Mouse (Mus musculus) forebrain, embryonic 11.5 days (tissue): ENCODE measurements around the gene G3bp1. TPM values are rescaled to one million over a fixed set of nuclear protein-coding genes. Genes with fewer than 3 reads are reported as not detected.
A peak's percentile ranks its signal among the peaks of the same experiment; 100 is the strongest.

ENCODE experiments used
- ATAC-seq: fragments of 200-750 bp; cut with Nextera tagmentation; replicated peaks from 2 replicates; pipeline ENCODE4 v1.8.0; 2017; ENCODE audit warnings: moderate TSS enrichment; ENCODE audit not compliant: low FRiP score
- DNase-seq: peaks from one replicate; pipeline ENCODE4 v3.0.0-alpha.2; 2017; ENCODE audit warnings: low spot score
- H3K27ac ChIP-seq: fragments of 300-500 bp; sonication (generic); 2 replicates; pipeline ENCODE4 v1.5.1; 2014; ENCODE audit warnings: low read depth, low read length
- H3K27me3 ChIP-seq: fragments of 300-500 bp; sonication (generic); 2 replicates; pipeline ENCODE4 v1.6.1; 2014; ENCODE audit warnings: mild to moderate bottlenecking, low read length, mixed read lengths; ENCODE audit not compliant: control insufficient read depth, insufficient read depth
- H3K36me3 ChIP-seq: fragments of 300-500 bp; sonication (generic); 2 replicates; pipeline ENCODE4 v1.6.1; 2014; ENCODE audit warnings: mild to moderate bottlenecking, low read length, moderate library complexity, mixed read lengths; ENCODE audit not compliant: control insufficient read depth, insufficient read depth
- H3K4me1 ChIP-seq: fragments of 300-500 bp; sonication (generic); replicated peaks from 2 replicates; pipeline ENCODE4 v1.6.1; 2014; ENCODE audit warnings: low read length, mixed read lengths; ENCODE audit not compliant: control insufficient read depth, insufficient read depth
- H3K4me2 ChIP-seq: fragments of 300-500 bp; sonication (generic); 2 replicates; pipeline ENCODE4 v1.6.1; 2014; ENCODE audit warnings: low read depth, mild to moderate bottlenecking, low read length, moderate library complexity, mixed read lengths; ENCODE audit not compliant: severe bottlenecking
- H3K4me3 ChIP-seq: fragments of 300-500 bp; sonication (generic); 2 replicates; pipeline ENCODE4 v1.5.1; 2014; ENCODE audit warnings: low read depth, low read length
- H3K9ac ChIP-seq: fragments of 300-500 bp; sonication (generic); 2 replicates; pipeline ENCODE4 v1.6.1; 2014; ENCODE audit warnings: low read length
- H3K9me3 ChIP-seq: fragments of 300-500 bp; sonication (generic); 2 replicates; pipeline ENCODE4 v1.6.1; 2016; ENCODE audit warnings: low read length, mixed read lengths; ENCODE audit not compliant: control insufficient read depth
- WGBS: fragments of 180-500 bp; shearing (Covaris S2); extraction: QIAGEN DNeasy Blood & Tissue Kit; methylation state at CpG from one replicate; pipeline ENCODE4 v1.1.7; 2014; 5-methylcytosine and 5-hydroxymethylcytosine counted together
- polyA plus RNA-seq: library from polyadenylated mRNA; unstranded; fragments of >200 nt; fragmentation: Nextera tagmentation; extraction: Ambion mirVana; gene quantifications from 2 replicates; pipeline ENCODE4 v1.2.1, GENCODE M21; 2014

The G3bp1 gene
- 267 and 273 TPM in 2 replicates for polyA plus RNA-seq

- peak within 1 kb of the TSS; percentile 74 for H3K4me2 ChIP-seq
- no peaks in the 10 kb centered on the region for H3K9me3 ChIP-seq
- peaks cover 2% of the 10 kb centered on the region; the same call in 1 of the 2 replicates for H3K36me3 ChIP-seq
- peak within 1 kb of the TSS; percentile 98 for H3K9ac ChIP-seq
- DNase-seq: peak; percentile 99
- H3K4me3 ChIP-seq: peak within 1 kb of the TSS; percentile 97
- ATAC-seq: peak; percentile 98
- peak within 1 kb of the TSS; percentile 82 for H3K27ac ChIP-seq
- WGBS: under 1% methylated on average over 57 of the region's 57 CpGs
- no peaks in the 10 kb centered on the region for H3K27me3 ChIP-seq
- H3K4me1 ChIP-seq: peaks cover 13% of the 10 kb centered on the region; the same call in 1 of the 2 replicates
Observed at GRCm38 (mm10) chr11:55469048-55469843, at the start of gene G3bp1. G3bp1 (plus strand) TSS chr11:55469685.

- Histone ChIP-seq H3K36me3 (no peaks in the 10 kb centered on the region), H3K4me3 (no peak within 1 kb of the TSS), H3K27me3 (no peaks in the 10 kb centered on the region), H3K27ac (peak within 1 kb of the TSS; percentile 64), H3K9me3 (no peaks in the 10 kb centered on the region), H3K9ac (0 out of 2 replicates have a peak within 1 kb of the TSS, but pooled peaks have one; percentile 23), H3K4me1 (peaks cover 27% of the 10 kb centered on the region), H3K4me2 (no peak within 1 kb of the TSS)
- 100% methylated on average over 1 of the region's 1 CpGs for WGBS
- no peak for ATAC-seq
- no peak for DNase-seq
Observed at GRCm38 (mm10) chr11:55422978-55423377, 46.5 kb upstream of the G3bp1 start, which contains the start of gene Sparc. Sparc (minus strand) TSS chr11:55423183.

- DNase-seq (peak; percentile 74), ATAC-seq (peak; percentile 60)
- Histone ChIP-seq H3K4me3 (no peak overlapping the region), H3K9me3 (no peaks in the 10 kb centered on the region), H3K27ac (peak overlapping the region; percentile 64), H3K9ac (0 out of 2 replicates have a peak overlapping the region, but pooled peaks have one; percentile 23), H3K27me3 (no peaks in the 10 kb centered on the region), H3K36me3 (no peaks in the 10 kb centered on the region), H3K4me2 (no peak overlapping the region), H3K4me1 (peaks cover 28% of the 10 kb centered on the region)
- WGBS: 33% methylated on average over 4 of the region's 4 CpGs
Observed at GRCm38 (mm10) chr11:55423756-55424155, 45.7 kb upstream of the G3bp1 start.

GRCm38 (mm10) chr11:55424746-55425360 lies 44.6 kb upstream of the G3bp1 start:
- no peak for ATAC-seq
- Histone ChIP-seq H3K27me3 (no peaks in the 10 kb centered on the region), H3K9ac (no peak overlapping the region), H3K9me3 (no peaks in the 10 kb centered on the region), H3K4me2 (no peak overlapping the region), H3K4me1 (peaks cover 17% of the 10 kb centered on the region), H3K4me3 (no peak overlapping the region), H3K27ac (no peak overlapping the region), H3K36me3 (no peaks in the 10 kb centered on the region)
- 77% methylated on average over 8 of the region's 8 CpGs for WGBS
- DNase-seq: no peak

- Histone ChIP-seq H3K4me2 (0 out of 2 replicates have a peak overlapping the region, but pooled peaks have one; percentile 21), H3K36me3 (no peaks in the 10 kb centered on the region), H3K9me3 (no peaks in the 10 kb centered on the region), H3K9ac (peak overlapping the region; percentile 44; the same call in 1 of the 2 replicates), H3K27ac (no peak overlapping the region), H3K4me3 (no peak overlapping the region), H3K4me1 (peaks cover 14% of the 10 kb centered on the region; the same call in 1 of the 2 replicates), H3K27me3 (no peaks in the 10 kb centered on the region)
- ATAC-seq (peak; percentile 76), DNase-seq (peak; percentile 86)
- 44% methylated on average over 16 of the region's 16 CpGs for whole genome bisulfite sequencing
Observed at GRCm38 (mm10) chr11:55428186-55429012, 41.1 kb upstream of the G3bp1 start.

GRCm38 (mm10) chr11:55429973-55430372 lies 39.5 kb upstream of the G3bp1 start:
- Histone ChIP-seq H3K4me2 (no peak overlapping the region), H3K4me1 (peaks cover 6% of the 10 kb centered on the region; the same call in 1 of the 2 replicates), H3K9ac (no peak overlapping the region), H3K9me3 (no peaks in the 10 kb centered on the region), H3K4me3 (no peak overlapping the region), H3K27ac (no peak overlapping the region), H3K36me3 (no peaks in the 10 kb centered on the region), H3K27me3 (no peaks in the 10 kb centered on the region)
- DNase-seq: no peak
- WGBS: 93% methylated on average over 2 of the region's 2 CpGs
- no peak for ATAC-seq

- H3K9me3 ChIP-seq: no peaks in the 10 kb centered on the region
- H3K9ac ChIP-seq: no peak overlapping the region
- H3K36me3 ChIP-seq: no peaks in the 10 kb centered on the region
- H3K27ac ChIP-seq: no peak overlapping the region
- H3K4me3 ChIP-seq: no peak overlapping the region
- peaks cover 2% of the 10 kb centered on the region; the same call in 1 of the 2 replicates for H3K4me1 ChIP-seq
- DNase-seq (no peak), ATAC-seq (no peak)
- no peaks in the 10 kb centered on the region for H3K27me3 ChIP-seq
- WGBS: 86% methylated on average over 3 of the region's 3 CpGs
- H3K4me2 ChIP-seq: no peak overlapping the region
Observed at GRCm38 (mm10) chr11:55432981-55433380, 36.5 kb upstream of the G3bp1 start.

GRCm38 (mm10) chr11:55436089-55436488 lies 33.4 kb upstream of the G3bp1 start:
- no peak for ATAC-seq
- 87% methylated on average over 6 of the region's 6 CpGs for WGBS

More at GRCm38 (mm10) chr11:55436089-55436488, 33.4 kb upstream of the G3bp1 start:
- DNase-seq: no peak
- Histone ChIP-seq H3K4me3 (no peak overlapping the region), H3K4me2 (no peak overlapping the region), H3K9me3 (no peaks in the 10 kb centered on the region), H3K4me1 (no peaks in the 10 kb centered on the region), H3K36me3 (no peaks in the 10 kb centered on the region), H3K27ac (no peak overlapping the region), H3K9ac (no peak overlapping the region), H3K27me3 (no peaks in the 10 kb centered on the region)
